Mouse (Mus musculus) ES-E14 (cell line): ENCODE results near the gene Kcnj1. TPM values are rescaled to one million over a fixed set of nuclear protein-coding genes. Genes with fewer than 3 reads are reported as not detected.

Source experiments
- DNase-seq: peaks from one replicate; pipeline ENCODE4 v3.0.0-alpha.2; 2013; ENCODE audit warnings: low read depth, low spot score
- H3K27ac ChIP-seq: 2 replicates; pipeline ENCODE4 v1.5.1; 2012; ENCODE audit warnings: low read depth, mild to moderate bottlenecking, low read length, moderate library complexity, mixed read lengths; ENCODE audit not compliant: poor library complexity, insufficient read depth, severe bottlenecking
- H3K36me3 ChIP-seq: 2 replicates; pipeline ENCODE4 v1.6.1; 2012; ENCODE audit warnings: mild to moderate bottlenecking, low read length, moderate library complexity, mixed read lengths; ENCODE audit not compliant: control insufficient read depth, poor library complexity, insufficient read depth, severe bottlenecking
- H3K4me1 ChIP-seq, 2 experiments: fragments of 150-350 bp in 1 of 2; sonication (generic) in 1 of 2; 2 replicates each; pipeline ENCODE4 v1.6.1; 2012; ENCODE audit warnings: low read length in 2 of 2, mild to moderate bottlenecking in 1 of 2, mixed read lengths in 1 of 2; ENCODE audit not compliant: control insufficient read depth in 2 of 2, insufficient read depth in 2 of 2, poor library complexity in 1 of 2
- H3K4me3 ChIP-seq, 2 experiments: fragments of 150-350 bp in 1 of 2; sonication (generic) in 1 of 2; 2 replicates each; pipeline ENCODE4 v1.5.1; 2012; ENCODE audit warnings: low read length in 2 of 2, low read depth in 1 of 2, mild to moderate bottlenecking in 1 of 2, mixed read lengths in 1 of 2; ENCODE audit not compliant: insufficient read depth in 1 of 2, poor library complexity in 1 of 2, severe bottlenecking in 1 of 2
- H3K9ac ChIP-seq: 2 replicates; pipeline ENCODE4 v1.6.1; 2012; ENCODE audit warnings: low read depth, mild to moderate bottlenecking, low read length, mixed read lengths; ENCODE audit not compliant: poor library complexity, insufficient read depth, severe bottlenecking
- H3K9me3 ChIP-seq: fragments of 150-350 bp; sonication (generic); 2 replicates; pipeline ENCODE4 v1.6.1; 2012; ENCODE audit warnings: low read depth, mild to moderate bottlenecking, low read length; ENCODE audit not compliant: control insufficient read depth, insufficient read depth
- CHD2 ChIP-seq: IDR thresholded peaks from 2 replicates; pipeline ENCODE4 v1.6.1; 2014; ENCODE audit warnings: mild to moderate bottlenecking, low read depth, low read length, inconsistent platforms
- HCFC1 ChIP-seq: IDR thresholded peaks from 2 replicates; pipeline ENCODE4 v1.6.1; 2012; ENCODE audit warnings: low read length, inconsistent platforms, borderline replicate concordance; ENCODE audit not compliant: insufficient read depth
- MAFK ChIP-seq: IDR thresholded peaks from 2 replicates; pipeline ENCODE4 v1.6.1; 2014; ENCODE audit warnings: mild to moderate bottlenecking, low read depth, low read length, inconsistent platforms; ENCODE audit not compliant: insufficient read depth
- ZC3H11A ChIP-seq: IDR thresholded peaks from 2 replicates; pipeline ENCODE4 v1.6.1; 2012; ENCODE audit warnings: low read depth, mild to moderate bottlenecking, inconsistent platforms, low read length, borderline replicate concordance
- ZNF384 ChIP-seq: IDR thresholded peaks from 2 replicates; pipeline ENCODE4 v1.6.1; 2012; ENCODE audit warnings: low read depth, low read length, inconsistent platforms
- in situ Hi-C, 2 experiments: fragments of 600-800 bp; cut with MboI; formaldehyde crosslinking; loops; one replicate each; pipeline ENCODE4 v1.15.1; 2025; ENCODE audit warnings: low sequenced_read_pairs in 2 of 2, inconsistent platforms in 1 of 2; ENCODE audit not compliant: unreplicated experiment in 2 of 2
- total RNA-seq: library from RNA; depleted of rRNA; stranded (reverse); fragments of 300-350 nt; gene quantifications from 2 replicates; pipeline ENCODE4 v1.2.3, GENCODE M21; 2012; rRNA removed

Gene Kcnj1
- total RNA-seq: not detected in 2 replicates

GRCm38 (mm10) chr9:32372202-32372601, at the start of gene Kcnj1:
TSS of gene Kcnj1 (plus strand) at chr9:32372493.
- no peaks in the 10 kb centered on the region for H3K9me3 ChIP-seq
- no peaks in the 10 kb centered on the region for H3K36me3 ChIP-seq
- no peak for DNase-seq
- no peak within 1 kb of the TSS for H3K9ac ChIP-seq
- TF ChIP-seq HCFC1 (no peak), ZC3H11A (no peak), MAFK (no peak), ZNF384 (no peak), CHD2 (no peak)
- in situ Hi-C loops: no loop called here
- peaks cover 8 to 10% of the 10 kb centered on the region in 2 experiments; a peak in 3 of 4 replicates for H3K4me1 ChIP-seq
- H3K4me3 ChIP-seq: no peak within 1 kb of the TSS
- no peak within 1 kb of the TSS for H3K27ac ChIP-seq

- TF ChIP-seq HCFC1 (no peak), ZNF384 (no peak), CHD2 (no peak), ZC3H11A (no peak), MAFK (no peak)
- H3K9ac ChIP-seq: no peak overlapping the region
- in situ Hi-C loops: no loop called here
- no peak for DNase-seq
- H3K36me3 ChIP-seq: no peaks in the 10 kb centered on the region
- H3K4me3 ChIP-seq: no peak overlapping the region
- no peaks in the 10 kb centered on the region for H3K4me1 ChIP-seq
- H3K27ac ChIP-seq: no peak overlapping the region
- H3K9me3 ChIP-seq: no peaks in the 10 kb centered on the region
Observed at GRCm38 (mm10) chr9:32323610-32324009, 48.7 kb upstream of the Kcnj1 start.

GRCm38 (mm10) chr9:32328777-32329176, 43.5 kb upstream of the Kcnj1 start:
- no peak overlapping the region for H3K4me3 ChIP-seq
- no peak for DNase-seq
- H3K9me3 ChIP-seq: no peaks in the 10 kb centered on the region
- H3K36me3 ChIP-seq: no peaks in the 10 kb centered on the region
- no peak overlapping the region for H3K27ac ChIP-seq
- H3K9ac ChIP-seq: no peak overlapping the region
- in situ Hi-C loops: no loop called here
- no peaks in the 10 kb centered on the region for H3K4me1 ChIP-seq
- TF ChIP-seq MAFK (no peak), HCFC1 (no peak), CHD2 (no peak), ZC3H11A (no peak), ZNF384 (no peak)

- in situ Hi-C loops: no loop called here
- DNase-seq: no peak
- Histone ChIP-seq H3K9me3 (no peaks in the 10 kb centered on the region), H3K4me3 (no peak overlapping the region), H3K4me1 (no peaks in the 10 kb centered on the region), H3K36me3 (no peaks in the 10 kb centered on the region), H3K9ac (no peak overlapping the region), H3K27ac (no peak overlapping the region)
- TF ChIP-seq MAFK (no peak), HCFC1 (no peak), ZC3H11A (no peak), CHD2 (no peak), ZNF384 (no peak)
Observed at GRCm38 (mm10) chr9:32331162-32331561, 41.1 kb upstream of the Kcnj1 start.
